Mouse (Mus musculus) urinary bladder, postnatal 10 days (tissue): ENCODE measurements at regions not wholly inside any gene's neighbourhood (a gene's known extent, or its start where the extent isn't known, plus 50 kb on each side); places are given as distances from the start of the nearest gene placed in this dataset.
A peak's percentile ranks its signal among the peaks of the same experiment; 100 is the strongest.

Experiments used
- DNase-seq: peaks from one replicate; pipeline ENCODE4 v3.0.0; 2022; ENCODE audit warnings: low spot score

DNA sequence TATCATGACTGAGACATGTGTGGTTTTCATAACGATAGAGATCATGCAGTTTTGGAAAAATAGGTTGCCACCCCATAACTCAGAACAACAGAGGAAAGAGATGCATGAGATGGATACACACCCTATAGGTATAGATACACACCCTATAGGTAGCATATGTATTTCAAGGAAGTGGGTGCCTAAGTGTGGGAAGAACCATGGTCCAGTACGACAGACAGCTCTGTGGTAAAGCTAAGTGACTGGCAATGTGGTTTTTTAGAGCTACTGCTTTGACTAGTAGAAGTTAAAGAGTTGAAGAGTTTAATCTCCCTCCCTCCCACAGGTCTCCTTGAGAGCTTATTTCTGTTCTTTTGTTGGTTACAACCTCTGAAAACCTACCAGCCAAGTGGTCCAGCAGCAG is 60.2 kb upstream of the Clint1 start:
- no peak for DNase-seq

- no peak for DNase-seq
These were observed 57.4 kb upstream of the Clint1 start for GRCm38 (mm10) chr11:45794361-45794981.

DNA sequence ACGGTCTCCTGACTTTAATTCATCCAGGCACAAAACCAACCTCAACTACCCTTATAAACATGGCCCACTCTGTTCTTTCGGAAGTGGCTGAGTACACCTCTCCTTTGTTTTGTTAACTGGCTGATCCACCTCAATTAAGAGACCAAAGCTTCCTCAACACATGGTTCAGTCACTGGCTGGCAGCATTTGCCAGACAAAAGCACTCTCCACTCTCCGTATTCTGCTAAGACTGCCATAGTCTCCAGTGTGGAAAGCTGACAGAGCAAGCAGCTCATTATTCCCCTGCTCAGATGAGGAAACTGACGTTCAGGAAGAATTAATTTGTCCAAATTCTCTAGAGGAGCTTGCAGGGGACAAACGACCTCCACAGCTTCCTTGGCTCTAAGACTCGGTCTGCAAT is 56.5 kb upstream of the Clint1 start:
- no peak for DNase-seq

DNA sequence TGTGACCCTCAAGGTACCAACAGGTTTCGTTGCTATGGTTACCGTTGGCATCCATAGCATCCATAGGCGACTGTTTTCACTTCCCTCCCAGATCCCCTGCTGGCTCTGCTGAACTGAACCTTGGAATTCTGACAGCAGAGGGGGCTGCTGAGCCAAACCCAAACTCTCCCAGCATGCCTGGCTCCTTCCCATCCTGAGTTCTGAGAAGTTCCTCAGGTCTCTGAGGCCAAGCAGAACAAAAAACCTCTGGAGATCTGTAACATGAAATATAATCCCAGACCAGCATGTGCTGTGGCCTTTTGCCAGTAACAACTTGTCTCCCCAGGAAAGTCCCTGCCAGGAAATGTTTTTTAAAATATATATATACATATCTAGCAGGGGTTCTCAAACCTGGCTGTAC is 56.1 kb upstream of the Clint1 start:
- peak; percentile 21 for DNase-seq

- DNase-seq, result no peak
These were observed 52.0 kb upstream of the Clint1 start for GRCm38 (mm10) chr11:45799732-45800386.
